Mouse (Mus musculus): Measurements from ENCODE around the gene 2310061I04Rik.

DNA sequence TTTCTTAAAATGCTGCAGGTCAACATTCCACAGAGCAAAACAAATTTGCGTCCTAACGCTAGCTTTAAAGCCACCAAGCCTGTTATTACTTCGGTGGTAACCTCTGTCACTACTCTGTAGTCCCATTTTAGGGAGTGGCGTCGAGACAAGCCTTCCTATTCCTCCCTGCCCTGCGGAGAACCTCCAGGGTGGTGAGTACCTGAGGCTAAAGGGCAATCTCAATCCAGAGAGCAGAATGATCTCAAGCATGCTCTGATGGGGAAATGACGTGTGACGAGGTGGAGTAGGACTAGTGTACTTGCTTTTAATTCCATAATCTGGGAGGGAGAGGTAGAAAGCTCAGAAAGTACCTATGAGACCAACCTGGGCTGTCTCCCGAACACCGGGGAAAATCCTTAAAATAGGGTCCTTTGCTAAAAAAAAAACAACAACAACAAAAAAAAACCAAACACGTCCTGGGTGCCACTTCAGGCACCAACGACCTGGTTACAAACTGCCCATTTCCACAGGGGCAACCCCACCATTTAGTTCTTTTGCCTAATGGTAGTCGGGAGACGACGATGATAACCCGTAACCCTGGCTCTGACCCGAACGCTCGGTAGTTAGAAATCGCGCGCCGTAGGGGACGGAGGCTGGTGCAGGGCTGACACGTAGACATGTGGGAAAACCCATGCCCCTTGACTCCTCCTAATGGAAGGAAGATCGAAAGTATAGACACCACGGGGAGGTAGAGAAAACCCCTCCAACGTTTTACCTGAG is 18.5 kb upstream of the 2310061I04Rik start:
- TF ChIP-seq CTCF (IDR thresholded peaks at IDR 0.05; ENCODE audit: low read depth) = no peak
- TF ChIP-seq EP300 (optimal IDR thresholded peaks at IDR 0.05) = no peak
